In the genomic region with DNA sequence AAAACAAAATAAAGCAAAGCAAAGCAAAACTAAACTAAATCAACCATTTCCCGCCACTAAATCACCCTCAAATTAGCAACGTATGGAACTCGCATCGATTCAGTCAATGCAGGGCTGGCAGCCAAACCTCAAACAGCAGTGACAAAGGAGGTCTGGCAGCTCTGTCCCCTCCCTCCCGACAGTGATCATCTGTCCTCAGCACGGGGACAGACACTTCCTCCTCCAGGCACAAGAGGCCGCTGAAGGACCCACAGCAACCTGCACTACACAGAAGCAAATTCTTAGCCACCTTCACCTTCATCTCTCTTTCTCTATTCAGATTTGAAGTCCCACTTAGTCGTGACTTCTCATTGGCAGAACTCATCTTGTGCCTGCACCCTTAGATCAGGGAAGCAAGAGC, we compare ENCODE assay signal across 8 mouse cellular contexts. TPM values are rescaled to one million over a fixed set of nuclear protein-coding genes. Genes with fewer than 3 reads are reported as not detected.
DNase-seq lines count a peak whose midpoint lies in the region; ATAC-seq and TF ChIP-seq lines count a peak whose summit lies in the region.

No protein-coding gene starts in this region.

- H3K4me3 ChIP-seq in midbrain, embryonic 10.5 days = no peak overlapping the region
- H3K4me3 ChIP-seq in spleen, adult 2 months (ENCODE audit: extremely low read depth, insufficient read depth, insufficient read length) = no peak overlapping the region

- intact Hi-C loops in gastrocnemius, postnatal 14 days (cut with DNase I; ENCODE audit: low total_unique reads) = no loop called here
- intact Hi-C loops in heart, postnatal 25 days (cut with DNase I) = loop anchor here (1.0 kb wide), 1 partner anchor 16 kb away; no protein-coding TSS in a partner anchor
- intact Hi-C loops in left cerebral cortex, postnatal 4 days (cut with DNase I) = no loop called here

- H3K27me3 ChIP-seq in midbrain, embryonic 10.5 days (ENCODE audit: low read depth, poor library complexity, severe bottlenecking) = peaks cover 18% of the 10 kb centered on the region; the same call in 1 of the 2 replicates
- H3K27me3 ChIP-seq in spleen, adult 2 months (ENCODE audit: control insufficient read depth, insufficient read depth, low read length) = no peaks in the 10 kb centered on the region

- no peak overlapping the region for H3K27ac ChIP-seq in midbrain, embryonic 10.5 days (replicated peaks)
- peak overlapping the region; percentile 44; the same call in 1 of the 2 replicates for H3K27ac ChIP-seq in spleen, adult 2 months (ENCODE audit: insufficient read depth, low read length)

- peaks cover 25% of the 10 kb centered on the region for H3K4me1 ChIP-seq in midbrain, embryonic 10.5 days
- H3K4me1 ChIP-seq in spleen, adult 2 months (ENCODE audit: control insufficient read depth, insufficient read depth, insufficient read length) = peaks cover 13% of the 10 kb centered on the region

- WGBS in midbrain, embryonic 10.5 days = 3% methylated on average over 8 of the region's 8 CpGs
- WGBS in spleen, adult 2 months = under 1% methylated on average over 8 of the region's 8 CpGs

- peak; percentile 42 for DNase-seq in gastrocnemius, postnatal 14 days
- no peak for DNase-seq in gastrocnemius, postnatal 10 days
- DNase-seq in adrenal gland, postnatal 36 days = peak; percentile 77 to 80
- peak; percentile 41 for DNase-seq in heart, postnatal 25 days (ENCODE audit: low spot score)
- DNase-seq in left cerebral cortex, postnatal 4 days = peak; percentile 85
- peak; percentile 63 for DNase-seq in midbrain, embryonic 10.5 days (ENCODE audit: low spot score)
- DNase-seq in spleen, adult 2 months (ENCODE audit: low read depth in 1 of 2, low spot score in 2 of 2) = peak; percentile 65 to 81

- TF ChIP-seq POLR2A in spleen, adult 2 months (IDR thresholded peaks at IDR 0.05; ENCODE audit: low read depth, low read length) = no peak

- no peaks in the 10 kb centered on the region for H3K9me3 ChIP-seq in midbrain, embryonic 10.5 days (replicated peaks)

- H3K36me3 ChIP-seq in midbrain, embryonic 10.5 days = peaks cover 5% of the 10 kb centered on the region; the same call in 1 of the 2 replicates
- no peaks in the 10 kb centered on the region for H3K36me3 ChIP-seq in spleen, adult 2 months (ENCODE audit: control insufficient read depth, insufficient read depth, low read length)

- ATAC-seq in erythroblast, adult 5-6 weeks (replicated peaks; ENCODE audit: low FRiP score, poor library complexity, severe bottlenecking) = peak; percentile 64

- TF ChIP-seq CTCF in spleen, adult 2 months (IDR thresholded peaks at IDR 0.05; ENCODE audit: extremely low read depth, insufficient read depth, insufficient read length, insufficient replicate concordance) = peak; percentile 71; the same call in 1 of the 2 replicates

RNA-seq across cellular contexts. Expression of a gene that starts 1.6 kb away (rescaled TPM):
- 10 to 100 TPM; 32.4 to 33.2 TPM for total RNA-seq in gastrocnemius, postnatal 14 days (2021)
- total RNA-seq in gastrocnemius, postnatal 10 days (2021) = 10 to 100 TPM; 32.4 to 38.8 TPM
- total RNA-seq in adrenal gland, postnatal 36 days (2021) = 100 to 1,000 TPM in 1 of 2 experiments, 10 to 100 TPM in 1; 67.9 to 138 TPM
- total RNA-seq in erythroblast, adult 5-6 weeks (2015; ENCODE audit: low replicate concordance) = 186 and 231 TPM in 2 replicates
- 524 and 744 TPM in 2 replicates for total RNA-seq in erythroblast, adult 5-6 weeks (2017; ENCODE audit: low replicate concordance)
- 100 to 1,000 TPM in 1 of 2 experiments, 10 to 100 TPM in 1; 90.4 to 100 TPM for total RNA-seq in heart, postnatal 25 days (2021)
- 10 to 100 TPM; 54.7 to 61.3 TPM for total RNA-seq in left cerebral cortex, postnatal 4 days (2021)
- polyA plus RNA-seq in midbrain, embryonic 10.5 days (2016; fragmentation: Nextera tagmentation; extraction: Ambion mirVana) = 27.5 and 27.9 TPM in 2 replicates
- polyA plus RNA-seq in spleen, adult 2 months (2012; rRNA removed) = 32.6 and 45.8 TPM in 2 replicates

RNA-seq across cellular contexts. Expression of a gene that starts 2.7 kb away (rescaled TPM):
- total RNA-seq in gastrocnemius, postnatal 14 days (2021) = not detected
- not detected for total RNA-seq in gastrocnemius, postnatal 10 days (2021)
- not detected for total RNA-seq in adrenal gland, postnatal 36 days (2021)
- not detected in 2 replicates for total RNA-seq in erythroblast, adult 5-6 weeks (2015; ENCODE audit: low replicate concordance)
- total RNA-seq in erythroblast, adult 5-6 weeks (2017; ENCODE audit: low replicate concordance) = not detected in 2 replicates
- total RNA-seq in heart, postnatal 25 days (2021) = not detected
- total RNA-seq in left cerebral cortex, postnatal 4 days (2021) = not detected
- polyA plus RNA-seq in midbrain, embryonic 10.5 days (2016; fragmentation: Nextera tagmentation; extraction: Ambion mirVana) = not detected in 2 replicates
- 0.19 TPM in 1 of 2 replicates, not detected in the other for polyA plus RNA-seq in spleen, adult 2 months (2012; rRNA removed)

RNA-seq across cellular contexts. Expression of a gene that starts 14.9 kb away (rescaled TPM):
- total RNA-seq in gastrocnemius, postnatal 14 days (2021) = 100 to 1,000 TPM; 475 to 599 TPM
- total RNA-seq in gastrocnemius, postnatal 10 days (2021) = 100 to 1,000 TPM; 490 to 573 TPM
- total RNA-seq in adrenal gland, postnatal 36 days (2021) = 10 to 100 TPM; 26.0 to 70.0 TPM
- total RNA-seq in erythroblast, adult 5-6 weeks (2015; ENCODE audit: low replicate concordance) = 433 and 471 TPM in 2 replicates
- total RNA-seq in erythroblast, adult 5-6 weeks (2017; ENCODE audit: low replicate concordance) = 280 and 368 TPM in 2 replicates
- 1,000 to 10,000 TPM; 1,036 to 1,088 TPM for total RNA-seq in heart, postnatal 25 days (2021)
- total RNA-seq in left cerebral cortex, postnatal 4 days (2021) = 100 to 1,000 TPM; 101 to 111 TPM
- 9.0 and 10.0 TPM in 2 replicates for polyA plus RNA-seq in midbrain, embryonic 10.5 days (2016; fragmentation: Nextera tagmentation; extraction: Ambion mirVana)
- polyA plus RNA-seq in spleen, adult 2 months (2012; rRNA removed) = 123 and 132 TPM in 2 replicates

RNA-seq across cellular contexts. Expression of a gene that starts 24.0 kb away (rescaled TPM):
- total RNA-seq in gastrocnemius, postnatal 14 days (2021) = 10 to 100 TPM; 27.2 to 28.2 TPM
- 10 to 100 TPM; 31.8 to 40.3 TPM for total RNA-seq in gastrocnemius, postnatal 10 days (2021)
- 100 to 1,000 TPM in 1 of 2 experiments, 10 to 100 TPM in 1; 94.9 to 125 TPM for total RNA-seq in adrenal gland, postnatal 36 days (2021)
- 50.4 and 76.9 TPM in 2 replicates for total RNA-seq in erythroblast, adult 5-6 weeks (2015; ENCODE audit: low replicate concordance)
- 31.3 and 50.2 TPM in 2 replicates for total RNA-seq in erythroblast, adult 5-6 weeks (2017; ENCODE audit: low replicate concordance)
- 10 to 100 TPM; 45.2 to 48.8 TPM for total RNA-seq in heart, postnatal 25 days (2021)
- 100 to 1,000 TPM; 101 to 119 TPM for total RNA-seq in left cerebral cortex, postnatal 4 days (2021)
- polyA plus RNA-seq in midbrain, embryonic 10.5 days (2016; fragmentation: Nextera tagmentation; extraction: Ambion mirVana) = 142 and 154 TPM in 2 replicates
- polyA plus RNA-seq in spleen, adult 2 months (2012; rRNA removed) = 121 and 131 TPM in 2 replicates

RNA-seq across cellular contexts. Expression of a gene that starts 24.0 kb away (rescaled TPM):
- total RNA-seq in gastrocnemius, postnatal 14 days (2021) = 1 to 10 TPM; 4.5 to 4.8 TPM
- total RNA-seq in gastrocnemius, postnatal 10 days (2021) = 1 to 10 TPM; 6.5 to 8.6 TPM
- total RNA-seq in adrenal gland, postnatal 36 days (2021) = 10 to 100 TPM; 20.2 to 22.2 TPM
- 12.3 and 12.9 TPM in 2 replicates for total RNA-seq in erythroblast, adult 5-6 weeks (2015; ENCODE audit: low replicate concordance)
- 8.1 and 8.6 TPM in 2 replicates for total RNA-seq in erythroblast, adult 5-6 weeks (2017; ENCODE audit: low replicate concordance)
- total RNA-seq in heart, postnatal 25 days (2021) = 1 to 10 TPM; 2.3 to 4.0 TPM
- 10 to 100 TPM; 24.3 to 25.3 TPM for total RNA-seq in left cerebral cortex, postnatal 4 days (2021)
- polyA plus RNA-seq in midbrain, embryonic 10.5 days (2016; fragmentation: Nextera tagmentation; extraction: Ambion mirVana) = 14.8 and 16.0 TPM in 2 replicates
- 5.3 and 5.7 TPM in 2 replicates for polyA plus RNA-seq in spleen, adult 2 months (2012; rRNA removed)
